8 mouse cellular contexts compared by ENCODE assay signal in the genomic region with DNA sequence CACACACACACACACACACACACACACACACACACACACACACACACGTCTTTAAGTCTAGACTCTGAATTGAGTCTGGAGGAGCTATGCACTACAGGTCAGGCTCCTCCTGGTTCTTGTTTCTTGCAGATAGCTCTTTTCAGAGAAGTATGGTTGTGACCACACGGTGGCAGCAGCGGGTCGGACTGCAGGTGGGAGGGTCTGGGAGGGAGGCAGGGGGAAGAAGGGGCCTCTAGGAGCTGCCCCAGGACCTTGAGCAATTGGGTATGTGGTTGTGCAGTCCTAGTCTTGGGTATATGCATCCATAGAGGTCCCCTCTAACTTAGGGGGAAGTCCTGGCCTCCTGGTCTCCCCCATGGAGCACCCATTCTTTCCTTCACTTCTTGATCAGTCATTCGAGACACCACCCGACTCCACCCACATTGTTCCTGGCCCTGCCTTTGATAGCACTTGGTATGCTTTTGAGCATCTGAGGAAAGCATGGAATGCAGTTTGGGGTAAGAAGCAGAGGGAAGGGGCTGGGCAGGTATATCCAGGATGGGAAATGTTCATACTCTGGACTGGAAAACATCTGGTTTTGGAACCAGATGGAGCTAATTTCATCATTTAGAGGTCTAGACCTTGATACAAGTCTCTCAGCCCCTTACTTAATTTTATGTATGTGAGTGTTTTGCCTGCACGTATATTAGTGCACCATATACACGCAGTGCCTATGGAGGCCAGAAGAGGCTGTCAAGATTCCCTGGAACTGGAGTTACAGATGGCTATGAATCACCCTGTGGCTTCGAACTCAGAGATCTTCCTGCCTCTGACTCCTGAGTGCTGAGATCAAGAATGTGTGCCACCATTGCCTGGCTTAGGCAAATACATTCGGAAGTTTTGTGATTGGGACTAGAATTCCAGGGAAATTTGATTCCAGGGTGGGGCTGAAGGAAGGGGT. TPM values are rescaled to one million over a fixed set of nuclear protein-coding genes. Genes with fewer than 3 reads are reported as not detected.
DNase-seq lines count a peak whose midpoint lies in the region.

No protein-coding gene starts in this region.

- H3K4me3 ChIP-seq in limb, embryonic 10.5 days: no peak overlapping the region

- H3K36me3 ChIP-seq in limb, embryonic 10.5 days: peaks cover 5% of the 10 kb centered on the region

- H3K9me3 ChIP-seq in limb, embryonic 10.5 days (replicated peaks): no peaks in the 10 kb centered on the region

- H3K27me3 ChIP-seq in limb, embryonic 10.5 days (ENCODE audit: low read depth, poor library complexity, severe bottlenecking): no peaks in the 10 kb centered on the region

- H3K4me1 ChIP-seq in limb, embryonic 10.5 days: peaks cover 31% of the 10 kb centered on the region

- DNase-seq in ovary, postnatal 14 days (ENCODE audit: low spot score): peak; percentile 63
- DNase-seq in ovary, adult 18-20 months (ENCODE audit: low spot score): no peak
- DNase-seq in WW6 (ENCODE audit: low read depth, low spot score): peak; percentile 79
- DNase-seq in embryo, embryonic 10 days (ENCODE audit: low spot score): peak; percentile 91
- peak; percentile 72 to 79 for DNase-seq in heart, postnatal 36 days
- DNase-seq in limb, embryonic 10.5 days (ENCODE audit: low spot score): peak; percentile 87
- peak; percentile 43 to 61 for DNase-seq in monocyte, adult 2 months (ENCODE audit: low read depth in 1 of 2, low spot score in 2 of 2)
- peak; percentile 95 for DNase-seq in thymus, postnatal 4 days

- no peak overlapping the region for H3K27ac ChIP-seq in limb, embryonic 10.5 days

- 45% methylated on average over 10 of the region's 10 CpGs for WGBS in limb, embryonic 10.5 days

- intact Hi-C loops in heart, postnatal 36 days (cut with DNase I): loop anchor here (2.0 to 5.0 kb wide), 3 partner anchors 28 to 315 kb away; a partner anchor contains a TSS

RNA-seq across cellular contexts. Expression of a gene that starts 2.7 kb away (rescaled TPM):
- total RNA-seq in heart, postnatal 36 days (2021): 1 to 10 TPM; 7.0 to 9.2 TPM
- 63.6 and 65.9 TPM in 2 replicates for polyA plus RNA-seq in limb, embryonic 10.5 days (2016; fragmentation: Nextera tagmentation; extraction: Ambion mirVana)

RNA-seq across cellular contexts. Expression of a gene that starts 20.5 kb away (rescaled TPM):
- 10 to 100 TPM; 57.0 to 58.0 TPM for total RNA-seq in heart, postnatal 36 days (2021)
- polyA plus RNA-seq in limb, embryonic 10.5 days (2016; fragmentation: Nextera tagmentation; extraction: Ambion mirVana): 13.0 and 19.2 TPM in 2 replicates

RNA-seq across cellular contexts. Expression of a gene that starts 27.0 kb away (rescaled TPM):
- 10 to 100 TPM; 13.8 to 16.6 TPM for total RNA-seq in heart, postnatal 36 days (2021)
- 50.7 and 53.5 TPM in 2 replicates for polyA plus RNA-seq in limb, embryonic 10.5 days (2016; fragmentation: Nextera tagmentation; extraction: Ambion mirVana)

RNA-seq across cellular contexts. Expression of a gene that starts 38.8 kb away (rescaled TPM):
- total RNA-seq in heart, postnatal 36 days (2021): 10 to 100 TPM; 34.1 to 36.6 TPM
- 82.6 and 96.2 TPM in 2 replicates for polyA plus RNA-seq in limb, embryonic 10.5 days (2016; fragmentation: Nextera tagmentation; extraction: Ambion mirVana)

RNA-seq across cellular contexts. Expression of a gene that starts 38.8 kb away (rescaled TPM):
- total RNA-seq in heart, postnatal 36 days (2021): 1 to 10 TPM; 5.1 to 5.4 TPM
- polyA plus RNA-seq in limb, embryonic 10.5 days (2016; fragmentation: Nextera tagmentation; extraction: Ambion mirVana): 898 and 922 TPM in 2 replicates
